Mouse (Mus musculus): ENCODE measurements at regions not wholly inside any gene's neighbourhood (a gene's known extent, or its start where the extent isn't known, plus 50 kb on each side); places are given as distances from the start of the nearest gene placed in this dataset.
A peak's percentile ranks its signal among the peaks of the same experiment; 100 is the strongest.

GRCm38 (mm10) chr5:133712652-133713051 lies 386.9 kb upstream of the Castor2 start:
- no peak for DNase-seq (ENCODE audit: low spot score in 2 of 2)

- DNase-seq (ENCODE audit: low spot score in 2 of 2), result peak; percentile 1 to 3
These were observed 390.6 kb upstream of the Castor2 start for GRCm38 (mm10) chr5:133708881-133709280.

DNA sequence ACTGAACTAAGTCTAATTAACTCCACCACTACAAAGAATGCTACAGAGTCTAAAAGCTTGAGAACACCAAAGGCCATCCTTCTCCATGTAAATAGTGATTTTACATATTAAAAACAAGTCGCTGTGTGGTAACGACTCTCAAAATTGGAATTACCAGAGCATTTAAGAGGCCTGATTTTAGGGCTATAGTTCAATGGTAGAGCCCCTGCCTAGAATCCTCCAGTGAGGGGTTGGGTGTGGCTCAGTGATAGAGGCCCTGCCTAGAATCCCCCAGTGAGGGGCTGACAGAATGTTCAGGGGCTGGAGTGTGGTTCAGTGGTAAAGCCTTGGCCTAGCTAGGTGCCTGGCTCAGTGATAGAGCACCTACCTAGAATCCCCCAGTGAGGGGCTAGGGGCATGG lies 413.3 kb upstream of the Castor2 start:
- no peak for DNase-seq (ENCODE audit: low spot score in 2 of 2)

DNA sequence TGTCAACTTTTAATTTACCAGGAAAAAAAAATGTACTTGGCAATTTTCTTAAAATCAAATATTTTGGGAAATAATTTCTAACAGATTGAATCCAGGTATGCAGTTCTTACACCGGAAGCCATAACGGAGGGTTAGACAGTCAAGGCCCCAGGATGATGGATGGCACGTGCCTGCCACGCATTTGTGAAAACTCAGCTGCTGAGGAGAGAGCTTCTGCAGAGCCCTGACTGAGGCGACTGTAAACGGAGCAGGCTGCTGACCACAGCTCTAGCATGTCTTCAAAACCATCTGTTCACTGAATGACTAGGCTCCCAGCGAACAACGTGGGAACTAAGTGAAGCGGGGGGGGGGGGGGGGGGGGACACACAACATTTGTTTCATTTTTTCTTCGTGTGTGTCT lies 416.5 kb upstream of the Castor2 start:
- no peak for DNase-seq (ENCODE audit: low spot score in 2 of 2)

DNA sequence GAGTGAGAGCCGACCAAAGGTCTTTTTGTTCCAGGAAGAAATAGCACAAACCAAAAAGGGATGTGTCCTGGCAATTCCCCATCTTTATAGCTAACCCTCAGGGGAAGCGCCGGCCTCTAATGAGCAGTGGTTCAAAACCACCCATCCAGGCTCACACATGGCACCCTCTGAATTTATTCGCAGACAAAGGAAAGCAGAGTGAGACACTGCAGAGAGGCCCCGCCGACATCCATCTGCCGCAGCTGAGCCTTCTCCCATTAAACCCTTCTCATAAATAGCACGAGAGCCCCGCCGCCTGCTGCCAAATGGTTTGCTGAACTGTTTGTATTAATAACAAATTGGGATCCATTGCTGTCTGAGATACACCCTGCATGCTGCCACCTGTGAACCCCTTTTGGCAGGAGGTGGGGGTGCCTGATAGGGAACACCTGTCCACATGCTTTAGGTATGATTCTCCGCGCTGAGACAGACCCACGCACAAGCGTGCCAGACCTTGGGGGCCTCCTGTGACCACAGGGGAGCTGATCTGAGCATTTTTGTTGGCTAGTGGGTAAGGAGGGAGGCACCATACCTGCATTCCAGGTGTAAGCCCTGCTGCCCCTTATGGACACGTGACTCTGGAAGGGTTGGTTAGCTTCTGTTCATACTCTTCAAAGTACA lies 422.6 kb upstream of the Castor2 start:
- peak in 1 of 2 experiments; percentile 9 for DNase-seq (ENCODE audit: low spot score in 2 of 2)

GRCm38 (mm10) chr5:133675636-133676035 lies 423.9 kb upstream of the Castor2 start:
- DNase-seq (ENCODE audit: low spot score in 2 of 2), result peak in 1 of 2 experiments; percentile 10

DNA sequence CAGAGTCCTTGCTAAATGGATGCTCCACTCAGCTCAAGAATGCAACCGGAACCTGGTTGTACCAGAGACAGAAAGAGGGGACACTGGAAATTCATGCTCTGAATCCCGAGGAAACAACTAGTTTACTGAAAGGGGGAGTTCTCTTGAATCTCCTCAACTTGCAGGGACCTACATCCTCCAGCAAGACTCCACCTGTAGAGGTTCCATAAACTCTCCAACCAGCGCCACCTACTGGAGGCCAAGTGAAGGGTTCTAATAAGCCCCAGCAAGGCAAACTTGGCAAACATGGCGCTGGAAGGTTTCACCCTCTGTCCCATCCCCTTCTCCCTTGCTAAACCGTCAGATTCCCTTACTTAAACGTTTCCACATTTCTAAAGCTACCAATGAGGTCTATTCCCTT lies 433.0 kb upstream of the Castor2 start:
- DNase-seq (ENCODE audit: low spot score in 2 of 2), result peak in 1 of 2 experiments; percentile 51

DNA sequence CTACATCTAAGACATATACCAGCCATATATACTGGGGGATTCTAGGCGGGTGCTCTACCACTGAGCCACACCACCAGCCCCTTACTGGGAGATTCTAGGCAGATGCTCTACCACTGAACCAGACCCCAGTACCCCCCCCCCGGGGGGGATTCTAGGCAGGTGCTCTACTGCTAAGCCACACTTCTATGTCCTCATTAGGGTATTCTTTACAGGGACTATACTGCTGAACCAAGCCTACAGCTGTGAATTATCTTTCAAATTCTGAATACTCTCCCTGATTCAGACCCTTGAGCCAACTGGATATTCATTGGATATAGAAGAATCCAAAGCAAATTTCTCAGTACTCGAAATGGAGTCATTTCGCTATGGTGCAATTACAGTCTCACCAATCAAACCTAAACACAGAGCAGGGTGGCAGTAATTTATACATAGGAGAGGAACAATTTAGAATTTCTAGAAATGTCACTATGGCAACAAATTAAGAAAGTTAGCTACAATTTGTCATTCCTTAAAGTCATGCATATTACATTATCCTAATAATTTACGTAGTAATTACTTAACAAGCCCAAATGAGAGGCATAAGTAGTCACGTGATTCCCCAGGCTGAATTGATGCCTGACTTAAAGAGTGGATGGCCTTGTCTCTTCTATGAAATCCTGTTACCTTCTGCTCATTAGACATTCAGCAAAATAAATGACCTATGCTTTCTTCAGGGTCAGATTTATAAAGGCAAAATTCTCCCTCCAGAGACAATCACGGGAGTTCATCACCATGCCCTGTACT lies 436.8 kb upstream of the Castor2 start:
- no peak for DNase-seq (ENCODE audit: low spot score in 2 of 2)

GRCm38 (mm10) chr5:133660351-133660750 lies 439.2 kb upstream of the Castor2 start:
- DNase-seq (ENCODE audit: low spot score in 2 of 2), result no peak

DNA sequence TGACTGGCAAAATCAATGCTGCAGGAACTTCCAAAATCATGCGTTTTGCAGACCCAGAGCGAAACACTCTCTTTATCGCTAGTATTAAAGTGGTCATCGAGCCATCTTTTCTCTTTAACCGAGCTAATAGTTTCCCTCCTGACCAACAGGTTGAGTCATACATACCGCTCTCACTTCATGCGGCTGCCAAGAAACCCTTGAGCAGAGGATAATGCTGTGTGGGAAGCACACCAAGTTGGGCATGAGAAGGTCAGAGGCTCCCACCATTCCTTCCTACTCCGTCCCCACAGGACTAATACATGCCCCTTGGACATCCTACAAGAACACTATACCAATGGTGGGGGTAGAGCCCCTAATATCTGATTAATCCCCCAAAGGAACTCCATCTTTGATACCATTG lies 442.7 kb upstream of the Castor2 start:
- DNase-seq (ENCODE audit: low spot score in 2 of 2), result no peak

DNA sequence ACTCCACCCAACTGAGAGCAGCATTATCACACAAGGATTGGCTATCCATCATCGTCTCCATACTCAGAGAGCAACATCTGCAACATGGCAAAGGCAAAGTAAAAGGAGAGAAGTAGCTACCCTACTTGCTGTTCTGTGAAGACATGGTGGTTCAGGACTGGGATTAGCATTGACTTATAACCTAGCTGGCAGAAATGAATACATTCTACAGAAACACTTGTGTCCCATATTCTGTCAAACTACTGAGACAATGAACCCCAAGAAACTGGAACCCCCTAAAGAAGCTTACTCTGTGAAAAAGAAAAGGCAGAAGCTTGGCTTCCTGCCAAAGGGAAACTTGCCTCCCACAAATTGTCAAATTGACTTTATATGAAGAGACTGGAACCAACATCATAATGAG lies 446.1 kb upstream of the Castor2 start:
- no peak for DNase-seq (ENCODE audit: low spot score in 2 of 2)

DNA sequence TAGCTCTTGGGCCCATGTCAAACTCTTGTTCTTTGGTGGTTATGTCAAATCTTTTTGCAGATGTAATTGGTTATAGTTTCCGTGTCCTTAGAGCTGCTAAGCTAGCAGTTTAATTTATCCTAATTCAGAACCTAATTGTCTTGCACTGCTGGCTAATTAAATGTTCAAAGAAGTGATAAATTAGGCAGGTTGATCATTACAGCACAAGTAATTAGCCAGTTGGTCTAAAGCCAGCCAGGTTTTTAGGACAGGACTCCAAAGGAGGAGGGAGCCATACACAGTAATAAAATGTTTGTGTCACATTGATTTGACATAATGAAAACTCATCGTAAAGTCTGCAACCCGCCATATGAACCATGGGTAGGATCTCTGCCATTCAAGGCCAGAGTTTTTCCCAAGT lies 449.3 kb upstream of the Castor2 start:
- DNase-seq (ENCODE audit: low spot score in 2 of 2), result no peak

DNA sequence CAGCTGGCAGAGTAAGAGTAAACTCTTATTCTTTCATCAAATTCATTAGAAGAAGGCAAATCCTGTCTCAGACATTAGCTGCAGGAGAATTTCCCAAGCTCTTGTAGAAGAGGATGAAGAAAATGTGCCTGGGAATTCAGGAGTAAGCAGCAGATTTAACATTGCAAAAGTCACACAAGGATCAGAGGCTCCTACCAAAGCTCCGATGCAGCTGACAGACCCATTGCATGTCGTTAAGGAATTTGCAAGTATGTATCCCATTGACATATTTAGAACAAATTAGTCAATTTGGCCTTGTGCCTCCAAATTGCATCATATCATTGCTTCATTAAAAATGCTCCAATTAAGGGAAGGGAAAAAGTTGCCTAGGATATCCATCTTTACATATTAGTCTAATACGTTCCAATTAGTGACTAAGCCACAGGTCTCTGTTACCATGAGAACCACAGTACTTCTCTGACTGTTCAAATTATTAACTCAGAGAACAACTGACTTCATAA lies 453.8 kb upstream of the Castor2 start:
- DNase-seq (ENCODE audit: low spot score in 2 of 2), result no peak

- DNase-seq (ENCODE audit: low spot score in 2 of 2), result no peak
These were observed 456.2 kb upstream of the Castor2 start for GRCm38 (mm10) chr5:133643326-133643725.

- DNase-seq (ENCODE audit: low spot score in 2 of 2), result no peak
These were observed 465.0 kb upstream of the Castor2 start for GRCm38 (mm10) chr5:133634481-133634880.

- no peak for DNase-seq (ENCODE audit: low spot score in 2 of 2)
These were observed 467.7 kb upstream of the Castor2 start for GRCm38 (mm10) chr5:133631812-133632211.

- no peak for DNase-seq (ENCODE audit: low spot score in 2 of 2)
These were observed 480.2 kb upstream of the Castor2 start for GRCm38 (mm10) chr5:133619347-133619746.

- DNase-seq (ENCODE audit: low spot score in 2 of 2), result no peak
These were observed 498.2 kb upstream of the Castor2 start for GRCm38 (mm10) chr5:133601241-133601739.

DNA sequence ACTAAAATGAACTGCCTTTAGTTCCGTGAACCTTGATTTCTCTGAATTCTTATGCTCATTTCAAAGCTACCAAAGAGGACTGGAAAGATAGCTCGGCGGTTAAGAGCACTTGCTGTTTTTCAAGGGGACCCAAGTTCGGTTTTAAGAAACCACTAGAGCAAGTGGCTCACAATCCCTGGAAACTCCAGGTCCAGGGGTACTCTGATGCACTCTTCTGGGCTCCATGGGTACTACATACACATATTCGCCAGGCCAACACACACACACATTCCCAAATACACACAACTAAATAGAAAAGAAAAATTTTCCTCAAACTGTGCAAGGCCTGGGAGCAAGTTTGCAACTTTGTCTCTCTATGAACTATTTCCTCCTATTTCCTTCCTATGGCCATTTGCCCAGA lies 498.9 kb upstream of the Castor2 start:
- DNase-seq (ENCODE audit: low spot score in 2 of 2), result no peak

DNA sequence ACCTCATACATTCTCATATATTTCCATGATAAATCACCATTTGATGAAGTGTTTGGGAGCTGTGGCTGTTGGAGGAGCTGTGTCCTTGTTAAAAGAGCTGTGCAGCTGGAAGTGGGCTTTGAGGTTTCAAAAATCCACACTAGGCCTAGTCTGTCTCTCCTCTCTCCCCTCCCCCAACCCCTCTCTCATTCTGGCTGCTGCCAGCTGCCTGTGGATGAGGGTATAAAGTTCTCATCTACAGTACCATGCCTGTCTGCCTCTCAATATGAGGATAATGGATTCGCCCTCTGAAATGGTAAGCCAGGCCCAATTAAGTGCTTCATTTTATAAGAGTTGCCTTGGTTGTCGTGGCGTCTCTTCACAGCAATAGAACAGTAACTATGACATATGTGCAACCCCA lies 501.4 kb upstream of the Castor2 start:
- no peak for DNase-seq (ENCODE audit: low spot score in 2 of 2)

DNA sequence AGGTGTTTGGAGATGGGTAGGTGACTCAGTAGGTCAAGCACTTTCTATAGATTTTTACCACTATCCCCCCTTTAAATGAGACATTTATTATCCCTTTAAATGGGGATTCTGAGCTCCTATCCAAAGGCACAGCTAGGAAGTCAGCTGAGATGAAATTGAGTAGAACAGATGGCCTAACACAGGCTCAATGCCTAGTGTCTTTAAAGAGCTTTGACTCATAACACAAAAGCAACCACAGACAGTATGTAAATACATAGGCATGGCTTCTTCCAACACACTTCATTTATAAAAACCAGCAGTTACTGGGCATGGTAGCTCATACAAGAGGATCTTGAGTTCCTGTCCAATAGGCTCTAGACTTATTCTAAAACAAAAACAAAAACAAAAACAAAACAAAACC lies 513.0 kb upstream of the Castor2 start:
- peak in 1 of 2 experiments; percentile 8 for DNase-seq (ENCODE audit: low spot score in 2 of 2)

DNA sequence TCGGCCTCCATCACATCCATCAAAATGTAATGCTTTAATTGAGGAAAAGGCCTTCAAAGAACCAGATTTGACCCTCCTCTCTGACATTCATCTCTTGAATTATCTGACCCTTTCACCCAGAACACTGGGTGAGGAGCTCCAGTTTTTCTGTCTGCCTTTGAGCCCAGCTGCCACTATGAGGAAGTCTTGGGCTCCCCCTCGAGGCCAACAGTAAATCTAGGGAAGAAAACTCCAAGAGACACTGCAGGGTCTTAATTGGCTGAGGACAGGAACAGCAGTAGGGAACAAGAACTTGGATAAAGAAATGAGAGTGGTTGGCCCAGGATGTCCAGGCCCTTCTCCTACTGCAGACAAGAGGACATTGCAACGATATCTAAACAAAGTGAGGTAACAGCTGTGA lies 514.3 kb upstream of the Castor2 start:
- peak; percentile 7 to 73 for DNase-seq (ENCODE audit: low spot score in 2 of 2)

DNA sequence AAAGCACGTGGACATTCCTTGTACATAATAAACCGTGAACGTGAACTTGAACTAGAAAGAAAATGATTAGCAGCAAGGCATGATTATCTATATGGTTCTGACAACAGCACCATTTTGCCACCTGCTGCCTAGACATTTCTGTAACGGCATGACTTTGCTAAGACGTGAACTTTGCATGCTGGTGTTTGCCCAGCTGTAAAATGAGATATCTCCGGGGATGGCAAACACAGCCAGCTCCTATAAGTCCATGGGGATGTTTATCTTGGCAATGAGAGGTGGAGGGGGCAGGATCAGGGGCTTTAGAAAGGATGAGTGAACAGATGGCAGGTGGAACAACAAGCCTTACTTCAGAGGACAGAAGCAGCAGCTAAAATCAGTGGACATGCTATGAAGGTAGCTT lies 522.9 kb upstream of the Castor2 start:
- no peak for DNase-seq (ENCODE audit: low spot score in 2 of 2)
